Mouse (Mus musculus) retina, adult 2 months (tissue): Measurements from ENCODE around the gene Bicc1.
A peak's percentile ranks its signal among the peaks of the same experiment; 100 is the strongest.
"Not testable (repeated sequence)": the region's sequence is repeated elsewhere in the genome, so short reads cannot be mapped to it uniquely, and the experiment has no call there.

Experiments
- DNase-seq: peaks from one replicate; pipeline ENCODE4 v3.0.0-alpha.2; 2012; ENCODE audit warnings: low read depth, low spot score

Gene Bicc1

DNA sequence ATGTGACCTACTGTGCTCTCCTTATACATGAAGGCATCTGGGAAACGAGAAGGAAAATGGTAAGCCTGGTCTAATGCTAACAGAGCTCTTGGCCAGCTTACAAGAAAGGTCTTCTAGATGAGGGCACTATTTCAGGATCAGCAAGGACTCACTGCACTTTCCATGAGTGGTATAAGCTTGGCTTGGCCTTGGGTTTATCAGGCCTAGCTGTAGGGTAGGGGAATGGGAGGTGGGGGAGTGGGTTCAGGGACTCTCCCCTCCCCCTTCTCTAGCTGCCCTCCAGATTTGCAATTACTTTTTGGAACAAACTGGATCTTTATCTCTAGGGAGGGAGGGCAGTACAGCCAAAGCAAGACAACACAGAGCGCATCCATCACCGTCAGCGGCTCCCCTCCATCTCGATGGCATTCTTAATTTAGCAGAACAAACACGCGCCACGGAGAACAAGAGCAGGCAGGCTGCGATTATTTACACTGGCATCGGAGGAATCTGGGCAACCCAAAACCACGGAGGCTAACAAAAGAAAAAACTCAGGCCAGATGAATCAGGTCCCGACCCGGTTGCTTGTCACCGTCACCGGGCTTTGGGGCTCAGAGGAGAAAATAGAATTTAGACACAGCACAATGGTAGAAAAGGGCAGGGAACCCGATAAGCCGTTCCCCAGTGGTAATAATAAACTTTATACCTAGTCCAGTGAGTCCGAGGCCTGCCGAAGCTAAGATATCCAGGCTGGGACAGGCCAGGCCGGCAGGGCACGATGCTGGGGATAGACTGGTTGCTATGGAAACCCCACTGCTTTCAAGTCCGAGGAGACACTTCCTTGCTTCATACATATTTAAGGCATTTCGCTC is 210.0 kb downstream of the Bicc1 start:
- DNase-seq, result no peak

DNA sequence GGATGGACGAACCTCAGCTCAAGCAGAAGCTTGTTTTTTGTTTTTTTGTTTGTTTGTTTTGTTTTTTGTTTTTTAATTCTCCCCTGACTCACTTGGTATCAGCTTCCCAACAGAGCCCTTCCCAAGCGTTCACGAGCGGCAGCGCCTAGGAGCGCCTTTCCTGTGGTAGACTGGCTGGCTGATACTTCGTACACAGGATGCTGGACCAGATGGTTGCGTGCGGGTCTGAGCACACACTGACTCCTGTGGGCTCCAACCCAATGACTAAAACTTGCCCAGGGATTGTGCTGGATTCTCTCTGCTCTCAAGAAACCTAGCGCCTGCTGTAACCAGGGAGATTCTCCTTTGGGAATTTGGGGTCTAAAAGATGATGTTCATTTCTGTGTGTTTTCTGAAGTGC is 211.2 kb downstream of the Bicc1 start:
- no peak for DNase-seq

DNA sequence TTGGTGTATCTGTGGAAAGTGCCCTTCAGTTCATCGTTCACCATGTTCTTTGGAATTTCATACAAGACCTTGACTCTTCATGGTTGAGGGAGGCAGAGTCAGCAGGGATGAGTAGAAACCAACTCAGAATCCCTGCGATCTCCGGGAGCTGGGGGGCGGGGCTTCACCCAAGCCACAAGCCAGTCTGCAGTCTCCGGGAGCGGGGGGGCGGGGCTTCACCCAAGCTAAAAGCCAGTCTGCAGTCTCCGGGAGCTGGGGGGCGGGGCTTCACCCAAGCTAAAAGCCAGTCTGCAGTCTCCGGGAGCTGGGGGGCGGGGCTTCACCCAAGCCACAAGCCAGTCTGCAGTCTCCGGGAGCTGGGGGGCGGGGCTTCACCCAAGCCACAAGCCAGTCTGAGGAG is 213.4 kb downstream of the Bicc1 start:
- DNase-seq, result not testable (repeated sequence)

GRCm38 (mm10) chr10:70945076-70945475 is 214.4 kb downstream of the Bicc1 start:
- no peak for DNase-seq

- DNase-seq, result no peak
Measured at GRCm38 (mm10) chr10:70941623-70942022, 217.9 kb downstream of the Bicc1 start.

DNA sequence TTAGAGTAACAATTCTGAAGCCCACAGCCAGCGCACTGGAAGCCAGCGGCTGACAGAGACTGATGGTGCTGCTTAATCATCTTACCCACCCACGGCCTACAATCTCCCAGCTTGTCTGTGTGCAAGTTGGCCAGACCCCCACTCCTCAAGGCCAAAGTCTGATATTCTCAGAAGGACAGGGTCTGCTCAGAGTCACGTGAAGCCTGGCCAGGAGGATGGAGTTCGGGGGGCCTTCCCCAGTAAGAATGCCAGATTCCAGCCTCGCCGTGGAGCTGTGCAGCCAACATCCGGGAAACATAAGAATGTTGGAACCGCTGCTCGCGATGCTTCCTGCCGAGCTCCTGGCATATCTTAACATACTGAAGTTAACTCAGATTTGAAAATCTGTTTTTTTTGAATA is 219.7 kb downstream of the Bicc1 start:
- DNase-seq, result no peak

- no peak for DNase-seq
Measured at GRCm38 (mm10) chr10:70937450-70937849, 222.1 kb downstream of the Bicc1 start.

DNA sequence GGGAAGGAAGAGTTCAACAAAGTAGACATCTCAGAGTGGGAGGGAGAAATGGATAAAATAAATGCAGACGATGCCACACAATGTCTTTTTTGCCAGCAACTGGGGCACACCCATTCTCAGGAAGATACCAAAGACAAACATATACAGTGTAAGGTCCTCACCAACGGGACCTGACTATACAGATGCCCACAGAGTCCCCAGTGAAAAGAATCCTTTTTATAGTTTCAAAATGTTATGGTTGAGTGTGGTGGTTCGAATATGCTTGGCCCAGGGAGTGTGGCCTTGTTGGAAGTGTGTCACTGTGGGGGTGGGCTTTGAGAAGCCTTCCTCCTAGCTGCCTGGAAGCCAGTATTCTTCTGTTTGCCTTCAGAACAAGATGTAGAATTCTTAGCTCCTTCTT is 223.5 kb downstream of the Bicc1 start:
- no peak for DNase-seq

DNA sequence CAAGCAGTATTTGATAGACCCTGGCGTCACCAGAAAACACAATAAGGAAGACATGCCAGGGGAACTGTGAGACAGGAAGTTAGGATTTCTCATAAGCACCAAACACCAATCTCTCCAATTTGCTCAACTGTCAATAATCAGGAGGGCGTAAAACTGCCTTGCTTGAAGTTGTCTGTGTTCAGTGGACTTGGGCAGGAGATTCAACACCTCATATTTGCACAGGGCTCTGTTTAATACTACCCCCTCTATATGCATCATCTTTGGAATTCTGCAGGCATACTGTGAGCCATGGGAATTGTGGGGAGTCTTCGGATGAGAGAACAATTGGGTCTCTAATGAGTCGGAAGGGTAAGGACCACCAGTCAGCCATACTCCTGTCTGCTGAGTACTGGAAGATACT is 233.4 kb downstream of the Bicc1 start:
- no peak for DNase-seq

DNA sequence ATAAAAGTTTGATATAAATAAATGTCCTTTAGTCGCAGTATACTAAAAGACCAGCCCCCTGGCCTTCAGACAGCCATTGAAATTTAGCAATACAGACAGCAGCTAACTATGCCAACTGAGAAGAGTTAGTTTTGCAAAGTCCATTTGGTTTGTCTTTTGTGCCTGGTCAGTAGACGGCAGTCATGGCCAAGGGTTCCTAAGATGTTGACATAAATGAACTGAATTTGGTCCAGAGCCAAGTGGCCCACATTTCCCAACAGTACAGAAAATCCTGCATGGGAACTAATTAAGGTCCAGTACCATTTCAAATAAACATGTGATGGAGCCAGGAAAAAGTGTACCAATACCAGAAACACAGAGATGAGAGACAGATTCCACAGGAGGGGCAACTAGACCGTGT is 235.2 kb downstream of the Bicc1 start:
- no peak for DNase-seq

DNA sequence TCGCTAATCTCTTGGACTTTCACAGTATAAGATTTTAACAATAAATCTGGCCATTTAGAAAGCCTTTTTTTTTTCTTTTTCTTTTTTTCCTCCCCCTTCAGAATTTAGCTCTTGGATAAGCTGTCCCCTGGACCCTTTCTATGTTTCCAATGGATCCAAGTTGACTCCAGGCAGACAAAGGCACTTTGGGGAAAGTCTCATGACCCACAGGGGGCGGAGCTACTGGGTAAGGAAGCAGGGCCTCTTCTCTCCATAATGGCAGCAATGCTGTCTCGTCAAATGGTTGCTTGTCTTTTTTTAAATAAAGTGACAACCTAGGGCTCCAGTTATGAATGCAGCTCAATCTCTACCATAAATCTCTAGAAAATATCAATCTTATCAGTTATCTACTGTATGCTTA is 235.6 kb downstream of the Bicc1 start:
- no peak for DNase-seq

GRCm38 (mm10) chr10:70921481-70921880 is 238.0 kb downstream of the Bicc1 start:
- no peak for DNase-seq

GRCm38 (mm10) chr10:70919851-70920250 is 239.6 kb downstream of the Bicc1 start:
- no peak for DNase-seq

GRCm38 (mm10) chr10:70919031-70919663 is 240.4 kb downstream of the Bicc1 start:
- no peak for DNase-seq

GRCm38 (mm10) chr10:70916697-70917096 is 242.8 kb downstream of the Bicc1 start:
- no peak for DNase-seq

- no peak for DNase-seq
Measured at GRCm38 (mm10) chr10:70915096-70915495, 244.4 kb downstream of the Bicc1 start.

DNA sequence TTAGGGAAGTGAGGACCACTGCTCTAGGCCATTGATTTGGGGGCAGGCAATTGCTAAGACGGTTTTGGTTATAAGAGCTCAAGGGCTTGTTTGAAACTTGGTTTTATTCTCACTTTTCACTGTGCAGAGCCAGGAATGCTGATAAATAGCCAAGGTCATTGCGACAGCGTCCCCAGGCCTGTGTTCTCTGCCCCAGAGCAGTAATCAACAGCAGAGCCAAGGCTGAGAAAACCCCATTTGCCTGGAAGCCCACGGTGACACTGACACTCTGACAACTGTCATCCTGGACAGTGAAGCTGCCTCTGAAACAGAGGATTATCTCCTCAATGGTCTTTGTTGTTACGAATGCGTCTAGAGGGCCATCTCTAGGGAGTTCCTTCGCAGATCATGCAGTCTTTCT is 255.6 kb downstream of the Bicc1 start:
- no peak for DNase-seq

DNA sequence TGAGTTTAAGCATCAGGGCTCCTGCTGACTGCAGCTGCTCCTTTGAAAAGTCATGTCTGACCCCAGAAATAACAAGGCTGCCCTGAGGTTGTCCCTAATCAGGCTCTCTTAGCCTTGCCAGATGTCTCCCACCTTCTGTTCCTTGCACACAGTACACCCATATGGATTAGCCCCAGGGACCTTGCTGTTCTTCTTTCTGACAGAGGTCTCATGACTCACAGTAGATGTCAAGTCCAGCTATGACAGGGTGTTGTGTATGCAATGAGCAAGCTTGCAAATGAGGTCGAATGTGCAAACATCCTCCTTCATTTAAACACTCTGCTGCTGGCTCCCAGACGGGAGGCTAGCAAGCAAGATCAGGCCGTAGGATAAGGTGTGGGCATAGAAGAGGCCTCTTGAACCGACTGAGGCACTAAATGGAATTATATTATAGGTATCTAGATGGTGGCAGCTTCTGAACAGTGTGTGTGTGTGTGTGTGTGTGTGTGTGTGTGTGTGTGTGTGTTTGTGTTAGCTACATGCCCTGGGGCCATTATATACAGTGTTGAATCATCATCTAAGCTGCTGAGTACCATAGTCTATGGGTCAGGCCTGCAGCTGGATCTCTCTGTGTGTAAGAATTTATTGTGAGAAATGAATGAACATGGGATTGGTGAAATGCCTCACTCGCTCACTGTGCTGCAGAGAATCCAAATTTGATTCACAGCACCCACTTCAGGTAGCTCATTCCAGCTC is 256.6 kb downstream of the Bicc1 start:
- peak; percentile 8 for DNase-seq

GRCm38 (mm10) chr10:70901193-70901875 is 258.2 kb downstream of the Bicc1 start:
- DNase-seq, result no peak

- DNase-seq, result no peak
Measured at GRCm38 (mm10) chr10:70895891-70896290, 263.6 kb downstream of the Bicc1 start.

- DNase-seq, result no peak
Measured at GRCm38 (mm10) chr10:70878046-70878445, 281.5 kb downstream of the Bicc1 start.

- no peak for DNase-seq
Measured at GRCm38 (mm10) chr10:70877631-70878030, 281.9 kb downstream of the Bicc1 start.
